In the genomic region with DNA sequence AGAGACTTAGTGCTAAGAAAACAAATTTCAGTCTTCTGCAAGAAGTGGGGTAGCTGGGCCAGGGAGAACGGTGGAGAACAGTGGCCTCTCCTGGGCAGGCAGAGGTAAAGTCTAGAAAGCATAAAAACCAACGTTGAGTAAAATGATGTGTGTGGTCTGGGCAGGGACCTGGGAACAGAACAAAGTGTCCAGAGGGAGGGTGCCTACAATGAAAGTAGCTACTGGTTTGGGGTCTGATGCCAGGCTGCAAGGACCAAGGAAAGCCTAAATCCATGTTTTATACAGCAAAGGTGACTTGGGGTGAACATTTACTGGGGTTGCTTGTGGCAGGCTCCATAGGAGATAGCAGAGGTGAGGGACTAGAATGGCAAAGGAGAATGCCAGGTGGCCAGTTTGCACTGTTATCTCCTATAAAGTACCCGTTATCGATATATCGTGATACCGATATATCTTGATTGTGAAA, we compare ENCODE assay signal across 9 mouse cellular contexts.
DNase-seq lines count a peak whose midpoint lies in the region; ATAC-seq and TF ChIP-seq lines count a peak whose summit lies in the region.
"Had no signal": no experiment of that assay in that cellular context is flagged by ENCODE, and none has a peak within 500 bp of the region (broad histone marks: within the 10 kb centered on the region; RNA-seq: fewer than 3 reads in every experiment).

No protein-coding gene starts in this region.

- H3K4me1 ChIP-seq in cerebellum, adult 2 months (ENCODE audit: control insufficient read depth, insufficient read depth, low read length): peaks cover 20% of the 10 kb centered on the region

- H3K4me3 ChIP-seq in cerebellum, adult 2 months (replicated peaks; ENCODE audit: insufficient read depth, low read depth, low read length): no peak overlapping the region

- WGBS in cerebellum, adult 2 months: 16% methylated on average over 6 of the region's 6 CpGs

- TF ChIP-seq CTCF in cerebellum, adult 2 months (IDR thresholded peaks at IDR 0.05; ENCODE audit: borderline replicate concordance, insufficient read depth, low read depth, low read length): peak; percentile 80

- TF ChIP-seq POLR2A in cerebellum, adult 2 months (IDR thresholded peaks at IDR 0.05; ENCODE audit: borderline replicate concordance, insufficient read depth, low read length): no peak

- DNase-seq in layer of hippocampus, adult 11-12 months (ENCODE audit: low spot score): peak; percentile 43
- no peak for DNase-seq in layer of hippocampus, adult 9-10 months (ENCODE audit: low spot score)
- DNase-seq in cerebellum, adult 2 months: peak; percentile 60 to 64
- peak; percentile 45 to 48 for DNase-seq in frontal cortex, postnatal 36 days (ENCODE audit: low spot score in 2 of 2)
- DNase-seq in left cerebral cortex, postnatal 25 days (ENCODE audit: low spot score in 2 of 2): peak; percentile 61 to 76
- DNase-seq in spleen, adult 12 weeks (ENCODE audit: low spot score): peak; percentile 13

- ATAC-seq in inflammation-experienced regulatory T-cells, adult 6 months: peak; percentile 53
- ATAC-seq in megakaryocyte, adult 5-6 weeks (ENCODE audit: poor library complexity, severe bottlenecking): peak; percentile 37

- intact Hi-C loops in left cerebral cortex, postnatal 25 days (cut with DNase I): loop anchor here (1.0 to 5.0 kb wide), 2 partner anchors 76 to 325 kb away; no protein-coding TSS in a partner anchor

- no peak overlapping the region for H3K27ac ChIP-seq in cerebellum, adult 2 months (ENCODE audit: insufficient read depth, low read length)
- H3K27ac ChIP-seq: macrophage had no signal

- no peaks in the 10 kb centered on the region for H3K27me3 ChIP-seq in cerebellum, adult 2 months (ENCODE audit: control insufficient read depth, insufficient read depth, low read length)
